Mouse (Mus musculus) cerebral cortex, adult 2 months (tissue): ENCODE data around the gene Hist1h2bn.

Experiments
- WGBS: fragments of 180-500 bp; shearing (Covaris S2); methylation state at CpG from one replicate; pipeline ENCODE4 v1.1.7; 2018; 5-methylcytosine and 5-hydroxymethylcytosine counted together

Hist1h2bn gene

DNA sequence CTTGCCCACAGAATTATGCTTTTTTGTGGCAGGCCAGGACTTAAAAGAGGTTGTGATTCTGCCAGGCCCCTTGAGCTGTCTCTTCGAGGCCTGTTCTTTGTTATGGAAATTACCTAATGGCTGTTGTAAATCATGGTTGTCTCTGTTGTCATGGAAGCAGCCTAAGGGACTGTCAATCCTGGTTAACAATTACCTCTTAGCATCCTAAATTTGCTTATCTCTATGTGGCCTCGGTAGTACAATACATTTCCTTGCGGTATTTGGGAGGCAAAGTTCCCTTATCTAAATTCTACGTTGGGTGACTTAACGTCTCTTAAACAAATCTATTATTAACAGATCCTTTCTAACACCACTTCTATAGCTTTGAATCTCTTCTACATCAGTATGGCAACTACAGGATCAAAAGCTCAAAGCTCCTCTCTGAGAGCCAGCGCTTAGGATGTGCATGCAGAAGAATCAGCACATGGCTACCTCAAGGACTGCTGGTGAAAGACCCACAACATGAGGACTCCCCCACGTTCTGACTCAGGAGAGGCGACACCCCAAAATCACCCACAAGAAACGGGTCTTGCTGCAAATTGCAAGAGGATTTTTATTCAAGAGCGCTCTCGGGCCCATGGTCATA lies 25.9 kb upstream of the Hist1h2bn start:
- 65% methylated on average over 11 of the region's 11 CpGs for WGBS

- 81% methylated on average over 1 of the region's 1 CpGs for WGBS
Observed at GRCm38 (mm10) chr13:21729544-21729943, 24.4 kb upstream of the Hist1h2bn start.

DNA sequence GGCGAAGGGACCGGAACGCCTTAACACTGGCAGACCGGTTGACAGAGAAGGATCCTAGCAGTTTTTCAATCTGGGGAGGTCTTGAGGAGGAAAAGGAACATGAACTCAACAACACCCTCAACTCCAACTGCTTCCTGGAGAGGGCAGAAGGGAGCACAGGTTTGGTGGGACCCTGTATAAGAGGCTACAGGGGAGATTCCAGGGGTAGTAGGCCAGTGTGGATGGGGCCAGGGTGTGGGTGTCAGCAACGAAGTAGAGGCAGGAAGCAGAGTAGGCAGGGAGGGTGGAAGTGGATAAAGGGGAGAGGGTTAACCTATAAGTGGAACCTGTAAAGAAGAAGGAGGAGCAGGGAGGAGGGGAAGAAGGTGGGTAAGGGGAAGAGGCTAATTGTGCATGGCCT lies 20.5 kb upstream of the Hist1h2bn start:
- WGBS, result 68% methylated on average over 5 of the region's 5 CpGs

DNA sequence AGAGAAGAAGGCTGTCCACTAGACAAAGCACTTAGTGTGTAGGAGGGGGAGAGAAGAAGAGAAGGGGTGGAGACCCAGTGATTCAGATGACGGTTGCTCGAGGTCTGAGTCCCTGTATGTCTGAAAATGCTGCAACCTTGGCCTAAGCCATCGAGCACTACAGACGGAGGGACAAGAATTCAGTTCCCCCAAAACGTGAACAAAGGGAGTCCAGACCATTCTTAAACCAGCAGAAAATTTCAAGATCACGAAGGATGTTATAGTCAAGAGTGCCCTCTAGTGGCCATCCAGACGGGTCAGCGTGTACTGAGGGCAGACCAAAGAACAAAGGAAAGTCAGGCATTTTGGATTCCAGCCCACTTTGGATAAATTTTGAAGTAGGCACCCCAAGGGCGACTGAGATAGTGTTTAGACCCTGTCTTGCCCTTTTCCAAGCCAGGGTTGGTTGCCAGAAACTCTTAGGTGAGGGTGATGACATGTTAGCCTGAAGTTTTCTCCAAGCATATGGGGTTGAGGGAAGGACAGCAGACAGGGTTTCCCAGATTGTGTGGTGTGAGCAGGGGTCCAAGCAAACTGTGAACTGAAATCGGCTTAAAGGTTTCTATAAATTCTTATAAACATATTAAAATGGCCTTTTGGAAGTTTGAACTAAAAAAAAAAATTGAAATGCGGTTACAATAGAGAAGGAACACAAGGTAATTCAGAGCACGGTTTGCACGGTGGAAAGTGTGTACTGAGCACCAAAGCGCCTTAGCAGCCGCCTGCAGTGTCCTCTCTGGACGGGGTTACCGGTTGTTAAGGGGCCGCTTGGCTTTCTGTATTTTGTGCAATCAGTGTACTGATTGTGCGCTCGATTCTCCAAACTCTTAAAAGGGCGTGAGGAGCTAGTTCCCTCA lies 19.7 kb upstream of the Hist1h2bn start:
- WGBS, result under 1% methylated on average over 21 of the region's 21 CpGs

- under 1% methylated on average over 51 of the region's 56 CpGs for WGBS
Observed at GRCm38 (mm10) chr13:21734906-21735767, 18.8 kb upstream of the Hist1h2bn start, which contains the start of gene Hist1h4j. TSS of gene Hist1h4j (plus strand) at chr13:21735064.

- WGBS, result 93% methylated on average over 1 of the region's 1 CpGs
Observed at GRCm38 (mm10) chr13:21745006-21745405, 8.9 kb upstream of the Hist1h2bn start.

- 12% methylated on average over 5 of the region's 5 CpGs for WGBS
Observed at GRCm38 (mm10) chr13:21749387-21750158, 4.3 kb upstream of the Hist1h2bn start.

- whole genome bisulfite sequencing, result under 1% methylated on average over 47 of the region's 56 CpGs
Observed at GRCm38 (mm10) chr13:21750159-21751017, 3.5 kb upstream of the Hist1h2bn start, which contains the start of gene Hist1h4k. TSS of gene Hist1h4k (minus strand) at chr13:21750505.

GRCm38 (mm10) chr13:21751827-21752226 lies 2.1 kb upstream of the Hist1h2bn start:
- 73% methylated on average over 3 of the region's 3 CpGs for WGBS

DNA sequence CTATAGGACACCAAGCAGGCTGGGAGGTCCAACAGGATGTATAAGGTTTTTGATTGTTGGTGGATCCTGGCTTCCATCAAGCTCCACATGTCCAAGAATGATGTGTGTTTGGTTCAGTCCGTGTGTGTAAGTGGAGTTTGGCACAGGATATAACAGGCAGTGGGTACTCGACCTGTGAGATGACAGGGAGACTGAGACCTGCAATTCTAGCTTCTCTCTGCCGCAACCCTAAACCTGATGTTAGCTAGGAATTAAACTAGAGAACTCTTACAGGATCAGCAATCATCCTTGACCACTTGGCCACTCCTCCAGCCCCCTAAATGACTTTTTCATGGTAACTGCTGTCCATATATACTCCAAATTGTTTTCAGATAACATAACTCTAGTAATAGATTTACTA lies 1.6 kb upstream of the Hist1h2bn start:
- 49% methylated on average over 3 of the region's 3 CpGs for WGBS

DNA sequence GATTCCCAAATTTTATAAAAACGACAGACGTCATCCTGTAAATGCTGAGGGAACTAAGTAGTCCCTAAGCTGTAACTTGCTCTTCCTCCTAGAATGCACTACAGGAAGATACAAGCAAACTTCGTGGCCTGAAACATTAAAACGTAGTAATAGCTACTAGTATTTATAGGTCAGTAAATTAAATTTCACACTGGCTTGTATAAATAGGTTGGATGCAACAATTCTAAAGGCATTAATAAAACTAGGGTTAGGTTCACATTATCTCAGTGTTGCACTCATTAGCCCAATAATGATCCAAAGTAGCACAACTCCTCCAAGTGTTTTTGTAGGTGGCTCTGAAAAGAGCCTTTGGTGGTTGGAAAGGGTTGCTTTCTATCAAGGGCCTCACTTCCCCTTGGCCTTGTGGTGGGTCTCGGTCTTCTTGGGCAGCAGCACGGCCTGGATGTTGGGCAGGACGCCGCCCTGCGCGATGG lies 836 bp upstream of the Hist1h2bn start:
- 5% methylated on average over 10 of the region's 10 CpGs for WGBS

DNA sequence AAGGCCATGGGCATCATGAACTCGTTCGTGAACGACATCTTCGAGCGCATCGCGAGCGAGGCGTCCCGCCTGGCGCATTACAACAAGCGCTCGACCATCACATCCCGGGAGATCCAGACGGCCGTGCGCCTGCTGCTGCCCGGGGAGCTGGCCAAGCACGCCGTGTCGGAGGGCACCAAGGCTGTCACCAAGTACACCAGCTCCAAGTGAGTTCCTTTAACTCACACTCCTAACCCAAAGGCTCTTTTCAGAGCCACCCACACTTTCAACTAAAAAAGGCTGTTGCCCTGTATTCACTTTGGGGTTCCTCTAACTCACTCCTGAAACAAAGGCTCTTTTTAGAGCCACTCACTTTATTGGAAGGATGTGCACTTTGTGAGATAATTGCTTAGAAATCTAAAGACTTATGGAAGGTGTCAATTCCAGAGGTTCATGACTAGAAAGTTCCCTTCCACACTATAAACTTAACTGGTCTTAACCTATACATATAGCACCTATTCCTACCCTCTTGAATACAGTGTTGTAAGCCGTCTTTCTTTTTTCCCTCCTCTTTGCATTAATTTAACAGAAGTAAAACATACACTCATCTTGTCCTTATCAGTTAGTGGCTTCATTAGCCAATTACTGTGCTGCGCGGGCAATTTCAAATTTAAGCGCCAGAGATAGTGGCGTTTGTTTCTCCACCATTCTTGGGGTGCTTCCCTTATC lies 525 bp downstream of the Hist1h2bn start:
- under 1% methylated on average over 15 of the region's 26 CpGs for WGBS

- 49% methylated on average over 1 of the region's 1 CpGs for WGBS
Observed at GRCm38 (mm10) chr13:21755707-21756106, 1.8 kb downstream of the Hist1h2bn start.

DNA sequence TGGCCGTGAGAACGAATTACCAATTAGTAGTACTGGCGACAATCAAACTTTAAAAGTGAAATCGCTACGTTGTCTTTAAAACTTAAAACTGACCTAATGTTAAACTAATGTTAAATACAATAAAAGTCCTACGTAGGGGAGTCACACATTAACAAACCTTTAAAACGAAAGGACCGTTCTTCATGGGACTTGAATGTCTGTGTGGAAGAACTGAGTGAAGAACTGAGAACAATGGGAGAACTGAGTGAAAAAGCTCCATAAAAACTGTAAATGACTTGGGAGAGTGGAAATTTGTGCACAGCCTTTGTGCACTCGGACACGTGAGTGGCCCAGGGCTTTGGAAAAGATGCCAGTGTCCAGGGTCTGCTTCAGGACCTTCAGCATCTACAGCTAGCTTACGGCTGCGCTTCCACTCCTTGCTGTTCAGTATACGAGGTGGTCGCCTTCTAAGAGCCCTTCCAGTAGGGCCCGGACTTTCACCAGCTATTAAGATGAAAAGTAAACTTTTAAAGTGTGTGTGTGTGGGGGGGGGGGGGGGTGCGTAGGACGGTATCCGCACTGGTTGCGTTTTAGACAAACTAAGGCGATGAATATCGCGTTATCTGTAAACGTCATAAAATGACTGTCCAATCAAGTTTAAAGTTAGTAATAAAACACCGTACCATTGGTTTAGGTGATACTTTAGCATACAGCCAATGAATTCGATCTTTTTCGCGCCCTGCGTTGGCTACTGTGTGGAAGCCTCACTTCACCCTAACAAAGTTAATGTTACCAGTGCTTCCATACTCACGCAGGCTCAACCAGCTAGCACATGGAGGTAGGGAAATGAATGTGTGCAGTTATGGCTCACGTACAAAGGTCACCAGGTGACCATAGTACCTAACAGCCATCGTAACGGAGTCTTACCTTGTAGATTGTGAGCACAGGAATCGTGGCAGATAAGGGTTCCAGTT lies 25.2 kb downstream of the Hist1h2bn start:
- 2% methylated on average over 33 of the region's 33 CpGs for WGBS

GRCm38 (mm10) chr13:21779767-21780731 lies 26.1 kb downstream of the Hist1h2bn start, which contains the start of gene Hist1h1b:
TSS of gene Hist1h1b (minus strand) at chr13:21780625.
- under 1% methylated on average over 44 of the region's 44 CpGs for WGBS

GRCm38 (mm10) chr13:21781021-21781555 lies 27.2 kb downstream of the Hist1h2bn start:
- WGBS, result 53% methylated on average over 6 of the region's 6 CpGs

DNA sequence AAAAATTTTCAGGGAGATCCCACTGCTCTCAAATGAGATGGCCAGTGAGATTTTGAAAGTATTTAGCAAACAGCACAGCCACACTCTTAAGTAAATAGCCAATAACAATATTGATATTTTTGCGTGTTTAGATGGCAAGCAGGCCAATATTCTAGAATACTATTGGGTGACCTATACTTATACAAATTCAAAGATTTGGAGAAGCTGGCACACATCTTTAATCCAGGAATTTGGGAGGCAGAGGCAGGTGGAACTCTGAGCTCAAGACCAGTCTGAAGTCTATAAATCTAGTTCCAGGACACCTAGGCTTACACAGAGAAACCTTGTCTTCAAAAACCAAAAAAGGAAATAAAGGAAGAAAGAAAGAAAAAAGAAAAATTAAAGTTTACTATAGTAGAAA lies 27.7 kb downstream of the Hist1h2bn start:
- 95% methylated on average over 1 of the region's 1 CpGs for WGBS
